Mouse (Mus musculus) lung, postnatal 25 days (tissue): ENCODE data around the gene Gm49369.
A peak's percentile ranks its signal among the peaks of the same experiment; 100 is the strongest.

Experiments
- DNase-seq: peaks from one replicate; pipeline ENCODE4 v3.0.0; 2022; ENCODE audit warnings: low spot score

Gene Gm49369

DNA sequence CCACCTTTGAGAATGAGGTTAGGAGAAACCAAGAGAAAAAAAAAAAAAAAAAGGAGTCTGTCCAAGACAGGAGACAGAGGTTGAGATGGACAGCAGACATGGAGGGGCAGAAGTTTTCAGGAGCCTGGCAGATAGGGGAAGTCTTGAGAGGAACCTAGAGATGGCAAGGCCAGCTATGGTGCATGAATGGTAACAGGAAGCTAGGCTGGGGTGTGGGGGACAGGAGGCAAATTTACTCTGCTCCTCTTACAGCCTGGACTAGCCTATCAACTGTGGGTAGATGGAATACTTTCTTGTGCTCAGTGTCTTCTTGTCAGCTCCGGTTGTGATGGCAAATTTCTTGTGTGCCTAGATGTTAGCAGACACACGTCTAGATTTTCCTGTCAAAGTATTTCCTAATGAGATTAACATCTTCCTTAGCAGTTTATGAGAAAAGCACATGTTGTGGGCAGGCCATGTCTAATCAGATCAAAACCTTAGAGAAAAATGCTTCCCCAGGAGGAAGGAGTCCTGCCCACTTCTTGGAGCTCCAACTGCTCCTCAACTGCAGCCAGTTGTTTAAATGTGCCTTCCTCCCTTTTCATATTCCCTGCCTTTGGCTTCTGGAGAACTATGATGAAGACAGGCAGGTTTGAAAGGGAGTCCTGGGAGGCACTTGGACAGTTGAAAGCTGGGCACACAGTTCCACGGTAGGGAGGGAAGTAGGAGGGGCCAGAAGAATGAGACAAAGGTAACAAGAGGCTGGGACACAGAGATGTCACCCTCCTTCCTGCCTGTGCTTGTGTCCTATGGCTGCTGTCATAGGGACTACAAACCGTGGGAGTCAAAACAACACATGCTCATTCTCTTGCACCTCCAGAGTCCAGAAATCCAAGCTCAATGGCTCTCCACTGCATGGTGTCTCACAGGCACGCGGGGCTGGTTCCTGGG lies 12.1 kb upstream of the Gm49369 start:
- DNase-seq: no peak

GRCm38 (mm10) chr7:142393191-142393590 lies 10.7 kb upstream of the Gm49369 start:
- DNase-seq: no peak

- no peak for DNase-seq
These were observed 9.1 kb upstream of the Gm49369 start for GRCm38 (mm10) chr7:142391609-142392008.

DNA sequence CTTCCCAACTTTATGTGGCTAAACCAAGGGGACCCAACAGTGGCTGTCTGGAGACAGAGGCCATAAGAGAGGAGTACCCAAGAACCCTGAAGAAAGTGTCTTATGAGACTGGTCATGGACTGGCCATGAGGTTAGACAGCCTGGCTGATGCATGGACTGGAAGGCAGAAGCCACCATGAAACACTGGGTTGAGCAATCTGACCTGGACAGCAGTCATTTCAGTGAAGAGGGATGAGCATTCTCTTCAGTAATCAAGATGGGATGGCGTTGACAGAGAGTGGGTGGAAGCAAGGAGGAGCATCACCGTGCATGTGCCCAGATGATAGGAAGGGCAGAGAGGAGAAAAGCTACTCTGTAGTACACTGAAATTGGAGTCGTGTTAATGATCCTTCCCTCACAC lies 8.6 kb upstream of the Gm49369 start:
- DNase-seq: no peak

DNA sequence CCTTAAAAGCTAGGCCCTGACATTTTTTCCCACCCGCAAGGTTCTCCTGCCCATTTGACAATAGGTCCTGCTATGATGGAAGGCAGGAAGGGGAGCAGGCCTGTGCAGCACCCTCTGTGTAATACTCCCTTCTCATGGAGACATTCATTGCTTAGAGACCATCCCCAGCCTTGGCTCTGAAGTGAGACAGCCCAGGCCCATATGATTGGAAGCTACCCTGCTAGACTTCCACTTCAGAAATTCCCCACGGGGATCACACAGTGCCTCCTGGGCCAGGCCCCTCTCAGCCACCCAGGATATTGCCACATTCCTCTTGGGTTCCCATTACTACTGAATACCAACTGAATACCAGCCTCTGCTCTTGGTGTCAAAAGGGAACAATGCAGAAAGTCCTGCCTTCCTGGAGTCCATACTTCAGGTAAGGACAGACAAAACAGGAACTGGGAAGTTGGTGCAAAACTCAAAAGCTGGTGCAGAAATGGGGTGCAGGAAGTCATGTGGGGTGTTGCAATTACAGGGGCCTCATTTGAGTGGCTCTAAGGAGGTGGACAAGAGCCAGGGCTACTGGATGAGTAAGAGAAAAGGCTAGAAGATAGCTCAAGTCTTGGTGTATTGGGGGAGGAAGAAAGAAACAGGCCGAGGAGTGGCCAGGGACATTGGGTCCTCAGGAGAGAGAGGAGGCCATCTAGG lies 7.6 kb upstream of the Gm49369 start:
- no peak for DNase-seq

GRCm38 (mm10) chr7:142388740-142389139 lies 6.3 kb upstream of the Gm49369 start:
- DNase-seq: no peak

- DNase-seq: no peak
These were observed 5.7 kb upstream of the Gm49369 start for GRCm38 (mm10) chr7:142388198-142388597.

DNA sequence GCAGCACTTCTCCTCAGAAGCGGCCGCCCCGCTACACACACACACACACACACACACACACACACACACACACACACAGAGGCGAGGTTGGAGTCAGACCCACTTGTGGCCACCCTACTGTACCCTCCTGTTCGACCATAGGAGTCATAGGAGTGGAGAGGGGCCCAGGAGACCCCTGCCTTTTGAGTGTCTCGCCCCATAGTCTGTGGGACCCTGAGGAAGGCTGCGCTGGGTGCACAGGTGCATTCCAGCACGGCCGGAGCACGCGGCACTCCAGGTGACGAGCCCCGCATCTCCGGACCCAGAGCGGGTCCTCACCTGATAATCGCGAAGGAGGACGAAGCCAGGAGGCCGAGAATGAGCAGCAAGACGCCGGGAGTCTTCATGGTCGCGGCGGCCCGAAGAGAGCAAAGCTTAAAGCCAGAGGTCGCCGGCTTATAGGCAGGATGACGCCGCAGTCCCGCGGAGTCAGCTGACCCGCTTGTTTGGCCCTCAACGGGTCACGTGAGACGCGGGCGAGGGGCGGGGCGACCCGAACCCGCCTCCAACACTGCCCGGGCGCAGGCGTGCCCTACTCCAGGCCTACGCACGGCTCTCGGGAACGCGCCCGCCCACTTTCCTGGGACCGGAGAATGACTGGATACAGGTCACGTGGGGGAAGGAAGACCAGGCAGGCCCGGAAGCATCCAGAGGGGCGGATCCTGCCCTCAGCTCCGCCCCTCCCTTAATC lies 5.1 kb upstream of the Gm49369 start, which contains the start of gene Ctsd:
TSS of gene Ctsd (minus strand) at position 620 of the 730 bp plus-strand sequence.
- DNase-seq: peak; percentile 98

DNA sequence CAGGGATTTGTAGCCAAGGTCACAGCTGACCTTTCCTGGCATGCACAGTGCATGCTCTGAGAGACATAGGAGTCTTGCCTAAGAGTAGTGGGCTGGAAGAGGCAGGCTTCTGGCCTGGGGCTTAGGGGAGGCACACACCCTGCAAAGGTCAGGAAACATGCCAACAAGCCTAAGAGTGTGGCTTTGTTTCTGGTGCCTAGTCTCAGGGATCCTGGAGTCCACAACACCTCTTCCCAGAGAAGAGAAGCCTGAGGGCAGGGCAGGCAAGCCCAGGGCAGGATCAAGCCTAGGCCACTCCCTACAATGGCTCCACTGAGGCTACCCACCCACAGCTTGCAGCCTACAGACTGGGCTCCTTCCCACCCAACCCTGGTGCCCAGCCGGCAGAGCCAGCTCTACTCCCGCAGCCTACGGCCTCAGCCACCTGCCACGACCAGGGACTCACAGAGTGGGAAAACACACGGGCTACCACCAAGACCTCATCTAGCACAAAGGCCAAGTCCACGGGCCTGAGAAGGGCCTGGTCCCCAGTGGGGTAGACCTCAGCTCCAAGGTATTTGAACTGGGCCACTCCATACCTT lies 4.2 kb upstream of the Gm49369 start:
- DNase-seq: no peak

DNA sequence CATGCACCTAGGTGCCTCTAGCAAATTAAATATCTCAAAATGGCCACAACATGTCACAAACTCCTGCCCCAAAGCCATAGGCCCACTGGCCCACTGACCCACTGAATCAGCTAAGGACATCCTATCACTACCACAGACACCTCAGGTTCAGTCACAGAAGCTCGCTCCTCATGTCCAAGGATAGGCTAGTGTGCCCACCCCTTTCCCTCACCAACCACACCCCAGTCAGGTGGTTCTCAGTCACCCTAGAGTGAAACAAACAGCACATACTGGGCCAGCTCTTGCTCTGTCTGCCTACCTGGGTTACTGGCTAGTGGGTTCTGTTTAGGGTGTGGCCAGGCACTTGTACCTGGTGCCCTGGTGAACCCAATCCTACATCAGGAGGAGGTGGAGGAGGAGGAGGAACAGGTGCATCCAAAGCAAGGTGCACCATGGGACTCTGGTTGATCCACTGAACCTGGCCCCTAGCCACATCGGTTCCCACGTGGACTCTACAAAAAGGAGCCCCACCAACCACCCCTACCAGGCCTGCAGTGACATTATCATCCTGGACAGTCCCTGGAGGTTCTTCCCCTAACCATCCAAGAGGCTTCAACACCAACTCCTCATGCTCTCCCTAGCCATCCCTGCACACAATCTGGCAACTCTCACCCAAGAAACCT lies 3.4 kb upstream of the Gm49369 start:
- no peak for DNase-seq

DNA sequence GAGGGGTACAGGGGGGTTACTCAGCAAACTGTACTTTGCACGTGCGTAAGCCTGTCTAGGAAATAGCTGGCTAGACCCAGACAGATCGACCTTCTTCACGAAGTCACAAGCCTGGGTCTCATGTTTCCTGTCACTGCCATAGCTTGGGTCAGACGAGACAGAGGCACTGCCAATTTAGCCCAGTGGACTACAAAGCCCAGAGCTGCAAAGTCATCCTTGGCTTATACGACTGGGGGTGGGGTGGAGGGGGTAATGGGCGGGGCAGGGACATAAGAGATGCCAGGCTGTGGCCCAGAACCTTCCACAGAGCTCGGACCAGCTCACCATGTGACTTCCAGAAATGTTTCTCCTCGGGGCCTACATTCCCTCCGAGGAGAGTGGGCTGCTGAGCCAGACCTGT lies 1.8 kb upstream of the Gm49369 start:
- no peak for DNase-seq

DNA sequence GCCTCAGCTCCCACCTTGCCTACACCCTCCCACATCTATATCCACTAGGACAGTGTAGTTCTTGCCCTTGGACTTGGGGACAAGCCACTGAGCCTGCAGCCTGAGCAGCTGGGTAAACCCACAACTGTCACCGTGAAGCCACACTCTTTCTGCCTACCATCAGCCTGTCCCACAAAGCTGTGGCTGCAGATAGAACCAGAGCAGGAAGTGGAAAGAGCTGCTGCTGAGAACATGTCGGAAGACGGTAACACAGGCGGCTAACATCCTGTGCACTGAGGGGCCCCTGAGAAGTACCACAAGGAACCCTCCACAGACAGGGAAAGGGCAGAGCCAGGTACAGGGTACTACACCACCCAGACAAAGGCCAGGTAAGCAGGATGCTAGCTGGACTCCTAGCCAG lies 1.3 kb downstream of the Gm49369 start:
- no peak for DNase-seq

DNA sequence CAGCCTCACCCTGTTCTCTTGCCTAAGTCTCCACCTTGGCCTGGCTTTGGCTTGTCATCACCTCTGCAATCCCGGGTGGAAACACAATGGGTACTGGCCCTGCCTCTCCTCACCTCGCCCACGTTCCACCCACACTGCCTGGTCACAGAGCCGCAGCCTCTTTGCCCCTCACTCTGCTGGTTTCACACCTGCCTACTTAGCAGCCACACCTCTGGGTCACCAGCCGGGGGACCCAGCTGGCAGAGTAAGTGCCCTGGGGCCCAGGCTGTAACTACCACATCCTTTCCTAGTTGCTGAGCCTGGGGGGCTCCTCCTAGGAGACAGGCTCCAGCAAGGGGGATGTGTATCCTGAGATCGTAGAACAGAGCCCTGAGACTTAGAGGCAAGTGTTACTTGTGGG lies 3.3 kb downstream of the Gm49369 start:
- DNase-seq: no peak

DNA sequence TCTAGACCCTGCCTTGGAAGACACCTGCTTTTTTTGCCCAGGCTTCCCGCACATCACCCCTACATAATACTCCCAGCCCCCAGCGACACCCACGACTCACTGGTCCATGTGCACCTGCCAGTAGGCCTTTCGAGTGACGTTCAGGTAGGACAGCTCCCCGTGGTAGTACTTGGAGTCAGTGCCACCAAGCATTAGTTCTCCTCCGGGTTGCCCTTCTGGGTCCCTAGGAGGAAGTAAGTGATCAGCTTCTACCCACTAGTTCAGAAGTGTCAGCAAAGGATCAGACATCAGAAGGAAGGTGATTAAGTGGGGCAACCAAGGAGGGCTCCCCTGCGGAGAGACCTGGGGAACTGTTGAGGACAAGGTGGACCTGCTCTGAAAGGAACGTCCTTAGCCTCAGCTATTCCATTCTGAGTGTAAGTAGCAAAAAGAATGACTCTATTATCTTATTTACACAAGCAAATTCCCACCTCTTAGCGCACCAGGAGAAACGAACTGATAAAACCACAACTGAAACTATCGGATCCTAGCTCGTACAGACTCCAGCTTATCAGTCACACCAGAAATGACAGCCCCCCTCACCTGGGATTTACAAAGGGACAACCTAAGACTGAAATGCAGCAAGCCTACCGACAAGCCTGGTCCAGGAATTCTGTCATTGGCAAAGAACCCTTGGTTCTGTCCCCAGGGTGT lies 5.1 kb downstream of the Gm49369 start:
- no peak for DNase-seq

DNA sequence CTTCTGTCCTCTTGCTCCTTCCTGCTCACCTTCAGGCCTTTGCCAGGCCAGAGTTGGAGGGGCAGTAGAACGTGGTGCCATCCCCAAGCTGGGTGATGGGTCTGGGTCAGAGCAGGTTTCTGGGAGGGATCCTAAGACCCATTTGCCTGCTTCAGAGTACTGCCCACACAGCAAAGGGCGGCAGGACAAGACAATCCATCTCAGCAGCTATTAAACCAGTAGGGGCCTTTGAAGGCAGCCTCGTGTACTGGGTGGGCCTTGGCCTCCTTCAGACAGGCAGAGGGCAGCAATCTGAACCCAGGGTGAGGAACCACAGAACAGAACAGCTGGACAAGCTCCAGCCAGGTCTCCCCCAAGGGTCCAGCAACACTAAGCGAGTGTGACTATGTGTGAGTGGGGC lies 6.4 kb downstream of the Gm49369 start:
- DNase-seq: no peak

- no peak for DNase-seq
These were observed 7.2 kb downstream of the Gm49369 start for GRCm38 (mm10) chr7:142375261-142375724.

DNA sequence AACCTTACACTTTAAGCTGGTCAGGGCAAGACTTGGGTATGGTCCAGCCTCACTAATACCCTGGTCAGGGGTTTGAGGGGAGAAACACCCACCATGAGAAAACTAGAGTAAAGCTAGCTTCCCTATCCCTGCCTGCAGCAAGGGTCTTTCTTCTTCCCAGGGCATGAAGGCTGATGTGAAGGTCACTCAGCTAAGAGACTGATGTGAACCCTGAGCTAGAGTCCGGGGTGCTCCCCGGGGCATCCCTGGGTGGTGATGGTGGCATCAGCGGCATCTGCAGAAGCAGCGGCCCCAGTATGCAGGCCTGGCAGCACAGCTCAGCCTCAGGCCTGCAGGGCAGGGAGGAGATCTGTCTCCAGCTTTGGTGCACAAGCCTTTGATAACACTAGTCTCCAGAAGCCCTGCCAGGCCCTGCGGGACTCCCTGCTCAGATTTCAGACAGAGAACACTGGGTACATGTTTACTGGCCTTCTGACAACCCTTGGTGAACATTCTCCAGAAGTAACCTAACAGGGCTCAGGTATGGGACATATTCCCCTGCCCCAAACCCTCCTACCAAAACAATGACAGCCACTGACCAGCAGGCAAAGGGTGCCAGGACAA lies 8.0 kb downstream of the Gm49369 start:
- no peak for DNase-seq

- no peak for DNase-seq
These were observed 8.6 kb downstream of the Gm49369 start, which contains the start of gene Ifitm10 for GRCm38 (mm10) chr7:142373641-142374412. TSS of gene Ifitm10 (minus strand) at chr7:142373753.

- no peak for DNase-seq
These were observed 9.4 kb downstream of the Gm49369 start for GRCm38 (mm10) chr7:142373039-142373438.
